Mouse (Mus musculus): ENCODE results near the gene 1810055G02Rik. TPM values are rescaled to one million over a fixed set of nuclear protein-coding genes. Genes with fewer than 3 reads are reported as not detected.

The 1810055G02Rik gene
- polyA plus RNA-seq, 1 experiment from 2014 or later, result 238 TPM

DNA sequence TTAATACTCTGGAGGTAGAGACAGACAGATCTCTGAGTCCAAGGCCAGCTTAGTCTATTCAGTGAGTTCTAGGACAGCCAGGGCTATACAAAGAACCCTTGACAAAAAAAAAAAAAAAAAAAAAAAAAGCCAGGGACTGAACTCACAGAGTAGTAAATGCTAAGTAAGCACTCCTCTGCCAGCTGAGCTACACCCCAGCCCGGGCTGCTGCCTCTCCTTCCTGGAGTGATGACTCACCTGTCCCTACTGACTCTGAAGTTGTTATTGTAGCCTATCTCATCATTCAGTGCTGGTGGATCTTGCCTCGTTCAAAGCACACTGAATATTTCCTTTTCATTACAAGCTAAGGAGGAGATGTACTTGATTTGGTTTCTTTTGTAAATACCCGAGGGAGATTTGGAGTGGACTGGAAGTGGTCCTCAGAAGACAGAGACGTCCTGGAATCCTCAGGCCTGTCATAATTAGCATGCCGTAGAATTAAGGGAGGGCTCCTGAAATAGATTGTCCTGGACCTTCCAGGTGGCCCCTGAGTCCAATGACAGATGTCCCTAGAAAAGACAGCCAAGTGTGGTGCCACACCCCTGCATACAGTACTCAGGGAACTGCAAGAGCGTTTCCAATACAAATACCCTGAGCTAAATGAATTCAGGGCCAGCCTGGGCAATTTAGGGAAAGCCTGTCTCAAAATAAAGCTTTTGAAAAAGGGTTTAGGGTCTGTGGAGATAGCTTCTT lies 15.5 kb upstream of the 1810055G02Rik start:
- no peaks in the 10 kb centered on the region for H3K4me1 ChIP-seq (replicated peaks; ENCODE audit: control insufficient read depth, insufficient read depth, low read length)
- no peak overlapping the region for H3K9ac ChIP-seq (ENCODE audit: low read depth, low read length)
- no peak overlapping the region for H3K4me3 ChIP-seq (ENCODE audit: low read depth, low read length)
- H3K4me2 ChIP-seq (replicated peaks; ENCODE audit: low read depth), result no peak overlapping the region
- TF ChIP-seq CTCF (IDR thresholded peaks at IDR 0.05; ENCODE audit: low read depth), result no peak
- peak overlapping the region; percentile 58 for H3K27ac ChIP-seq (ENCODE audit: low read depth, low read length)
- 38% methylated on average over 6 of the region's 6 CpGs for WGBS
- H3K9me3 ChIP-seq (ENCODE audit: control insufficient read depth), result no peaks in the 10 kb centered on the region
- peak; percentile 60 for ATAC-seq
- no peaks in the 10 kb centered on the region for H3K36me3 ChIP-seq (ENCODE audit: control insufficient read depth, insufficient read depth)
- H3K27me3 ChIP-seq (replicated peaks; ENCODE audit: control insufficient read depth, insufficient read depth, low read length), result no peaks in the 10 kb centered on the region

DNA sequence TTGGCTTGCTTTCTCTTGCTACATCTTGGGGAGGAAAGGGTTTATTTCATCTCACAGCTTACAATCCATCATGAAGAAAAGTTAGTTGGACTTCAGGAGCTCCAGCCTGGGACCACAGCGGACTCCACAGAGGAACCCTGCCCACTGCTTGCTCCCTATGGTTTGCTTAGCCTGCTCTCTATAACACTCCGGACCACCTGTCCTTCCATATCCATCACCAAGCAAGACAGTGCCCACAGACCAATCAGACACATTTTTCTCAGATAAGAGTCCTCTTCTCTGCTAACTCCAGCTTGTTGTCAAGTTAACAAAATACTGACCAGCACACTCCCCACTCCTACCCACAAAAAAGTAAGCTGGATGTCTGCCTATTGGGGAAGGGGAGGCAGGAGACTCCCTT lies 13.6 kb upstream of the 1810055G02Rik start:
- no peaks in the 10 kb centered on the region for H3K9me3 ChIP-seq (ENCODE audit: control insufficient read depth)
- H3K9ac ChIP-seq (ENCODE audit: low read depth, low read length), result no peak overlapping the region
- no peaks in the 10 kb centered on the region for H3K36me3 ChIP-seq (ENCODE audit: control insufficient read depth, insufficient read depth)
- no peaks in the 10 kb centered on the region for H3K27me3 ChIP-seq (replicated peaks; ENCODE audit: control insufficient read depth, insufficient read depth, low read length)
- TF ChIP-seq CTCF (IDR thresholded peaks at IDR 0.05; ENCODE audit: low read depth), result no peak
- H3K4me3 ChIP-seq (ENCODE audit: low read depth, low read length), result no peak overlapping the region
- 71% methylated on average over 2 of the region's 2 CpGs for WGBS
- H3K4me2 ChIP-seq (replicated peaks; ENCODE audit: low read depth), result no peak overlapping the region
- H3K4me1 ChIP-seq (replicated peaks; ENCODE audit: control insufficient read depth, insufficient read depth, low read length), result no peaks in the 10 kb centered on the region
- no peak for ATAC-seq
- no peak overlapping the region for H3K27ac ChIP-seq (ENCODE audit: low read depth, low read length)

DNA sequence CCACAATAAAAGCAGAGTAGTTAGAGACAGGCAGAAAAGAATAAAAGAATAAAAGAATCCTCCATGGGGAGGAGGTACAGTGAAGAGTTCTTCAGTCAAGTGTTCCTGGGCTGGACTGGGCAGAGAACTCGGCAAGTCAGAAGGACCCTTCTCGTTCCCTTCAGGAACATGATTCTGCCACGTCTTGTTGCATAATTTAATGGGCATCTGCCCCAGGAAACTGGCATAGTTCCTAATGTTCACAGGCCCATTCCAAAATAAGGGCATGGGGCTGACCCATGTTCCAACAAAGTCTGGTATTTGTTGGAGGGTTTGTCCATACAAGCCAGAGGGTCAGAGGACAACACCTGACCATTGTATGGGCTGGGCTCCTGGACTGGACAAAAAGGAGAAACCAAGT lies 13.1 kb upstream of the 1810055G02Rik start:
- 78% methylated on average over 3 of the region's 3 CpGs for WGBS

DNA sequence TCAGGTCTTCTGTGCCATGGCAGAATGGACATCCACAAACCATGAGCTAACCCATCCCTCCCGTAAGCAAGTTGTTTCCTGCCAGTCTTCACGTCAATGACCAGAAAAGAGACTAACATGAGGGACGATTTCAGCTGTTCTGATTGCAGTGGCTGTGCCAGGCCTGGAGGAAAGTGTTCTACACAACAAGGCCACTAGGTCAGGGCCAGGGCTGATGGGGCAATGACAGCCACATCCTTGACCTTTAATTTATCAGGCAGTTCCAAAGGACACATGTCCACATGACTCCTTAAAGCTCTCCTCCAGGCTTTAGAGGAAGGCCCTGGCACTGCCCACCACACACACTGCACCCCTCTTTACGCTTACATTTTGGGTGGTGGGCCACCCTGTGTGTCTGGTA lies 12.6 kb upstream of the 1810055G02Rik start:
- TF ChIP-seq CTCF (IDR thresholded peaks at IDR 0.05; ENCODE audit: low read depth), result no peak

More for the DNA sequence above, 13.1 kb upstream of the 1810055G02Rik start:
- Histone ChIP-seq H3K9ac (ENCODE audit: low read depth, low read length) (no peak overlapping the region), H3K36me3 (ENCODE audit: control insufficient read depth, insufficient read depth) (no peaks in the 10 kb centered on the region), H3K4me3 (ENCODE audit: low read depth, low read length) (no peak overlapping the region), H3K27ac (ENCODE audit: low read depth, low read length) (no peak overlapping the region), H3K4me2 (replicated peaks; ENCODE audit: low read depth) (no peak overlapping the region), H3K4me1 (replicated peaks; ENCODE audit: control insufficient read depth, insufficient read depth, low read length) (no peaks in the 10 kb centered on the region), H3K9me3 (ENCODE audit: control insufficient read depth) (no peaks in the 10 kb centered on the region), H3K27me3 (replicated peaks; ENCODE audit: control insufficient read depth, insufficient read depth, low read length) (no peaks in the 10 kb centered on the region)
- ATAC-seq, result no peak
- TF ChIP-seq CTCF (IDR thresholded peaks at IDR 0.05; ENCODE audit: low read depth), result no peak

DNA sequence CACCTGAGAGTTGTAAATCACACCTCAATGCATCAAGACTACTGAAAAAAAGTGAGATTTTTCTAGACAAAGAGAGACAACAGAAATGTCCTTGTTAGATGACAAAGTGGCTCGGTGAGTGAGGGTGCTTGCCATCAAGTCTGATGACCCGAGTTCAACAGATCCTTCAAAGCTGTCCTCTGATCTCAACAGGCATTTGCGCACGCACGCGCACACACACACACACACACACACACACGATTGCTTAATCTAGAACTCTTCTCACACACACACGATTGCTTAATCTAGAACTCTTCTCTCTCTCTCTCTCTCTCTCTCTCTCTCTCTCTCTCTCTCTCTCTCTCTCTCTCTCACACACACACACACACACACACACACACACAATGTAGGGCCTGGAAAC lies 12.1 kb upstream of the 1810055G02Rik start:
- H3K9me3 ChIP-seq (ENCODE audit: control insufficient read depth), result no peaks in the 10 kb centered on the region
- H3K4me2 ChIP-seq (replicated peaks; ENCODE audit: low read depth), result no peak overlapping the region
- TF ChIP-seq CTCF (IDR thresholded peaks at IDR 0.05; ENCODE audit: low read depth), result no peak
- H3K4me1 ChIP-seq (replicated peaks; ENCODE audit: control insufficient read depth, insufficient read depth, low read length), result no peaks in the 10 kb centered on the region
- no peak overlapping the region for H3K9ac ChIP-seq (ENCODE audit: low read depth, low read length)
- 85% methylated on average over 8 of the region's 8 CpGs for WGBS
- no peak for ATAC-seq
- H3K4me3 ChIP-seq (ENCODE audit: low read depth, low read length), result no peak overlapping the region
- no peak overlapping the region for H3K27ac ChIP-seq (ENCODE audit: low read depth, low read length)
- no peaks in the 10 kb centered on the region for H3K27me3 ChIP-seq (replicated peaks; ENCODE audit: control insufficient read depth, insufficient read depth, low read length)
- H3K36me3 ChIP-seq (ENCODE audit: control insufficient read depth, insufficient read depth), result no peaks in the 10 kb centered on the region

More for the DNA sequence above, 12.6 kb upstream of the 1810055G02Rik start:
- Histone ChIP-seq H3K9me3 (ENCODE audit: control insufficient read depth) (no peaks in the 10 kb centered on the region), H3K27ac (ENCODE audit: low read depth, low read length) (no peak overlapping the region), H3K9ac (ENCODE audit: low read depth, low read length) (no peak overlapping the region), H3K4me2 (replicated peaks; ENCODE audit: low read depth) (no peak overlapping the region), H3K36me3 (ENCODE audit: control insufficient read depth, insufficient read depth) (no peaks in the 10 kb centered on the region), H3K27me3 (replicated peaks; ENCODE audit: control insufficient read depth, insufficient read depth, low read length) (no peaks in the 10 kb centered on the region), H3K4me3 (ENCODE audit: low read depth, low read length) (no peak overlapping the region), H3K4me1 (replicated peaks; ENCODE audit: control insufficient read depth, insufficient read depth, low read length) (no peaks in the 10 kb centered on the region)
- ATAC-seq, result no peak
- 81% methylated on average over 4 of the region's 4 CpGs for WGBS

DNA sequence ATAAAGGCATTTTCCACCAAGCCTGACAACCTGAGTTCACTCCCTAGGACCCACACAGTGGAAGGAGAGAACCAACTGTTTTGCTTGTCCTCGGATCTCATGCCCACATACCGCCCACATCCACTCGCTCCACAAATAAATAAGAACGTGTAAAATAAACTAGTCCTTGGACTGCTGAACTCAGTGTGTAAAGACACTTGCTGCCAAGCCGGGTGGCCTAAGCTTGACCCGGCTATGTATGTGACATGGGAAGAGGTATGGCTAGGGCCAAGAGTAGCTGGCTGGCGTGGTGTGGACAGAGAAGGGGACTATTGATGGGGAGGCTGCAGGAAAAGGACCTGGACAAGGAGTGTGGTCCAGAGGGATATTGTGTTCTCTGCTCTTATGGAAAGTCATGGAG lies 10.1 kb upstream of the 1810055G02Rik start:
- no peak overlapping the region for H3K9ac ChIP-seq (ENCODE audit: low read depth, low read length)
- H3K4me3 ChIP-seq (ENCODE audit: low read depth, low read length), result no peak overlapping the region
- no peaks in the 10 kb centered on the region for H3K27me3 ChIP-seq (replicated peaks; ENCODE audit: control insufficient read depth, insufficient read depth, low read length)
- WGBS, result 83% methylated on average over 7 of the region's 7 CpGs
- H3K36me3 ChIP-seq (ENCODE audit: control insufficient read depth, insufficient read depth), result no peaks in the 10 kb centered on the region
- no peak overlapping the region for H3K4me2 ChIP-seq (replicated peaks; ENCODE audit: low read depth)
- no peaks in the 10 kb centered on the region for H3K9me3 ChIP-seq (ENCODE audit: control insufficient read depth)
- no peak for ATAC-seq
- H3K4me1 ChIP-seq (replicated peaks; ENCODE audit: control insufficient read depth, insufficient read depth, low read length), result no peaks in the 10 kb centered on the region
- TF ChIP-seq CTCF (IDR thresholded peaks at IDR 0.05; ENCODE audit: low read depth), result no peak
- no peak overlapping the region for H3K27ac ChIP-seq (ENCODE audit: low read depth, low read length)
